Mouse (Mus musculus) right cerebral cortex, postnatal 36 days (tissue): ENCODE measurements at regions not wholly inside any gene's neighbourhood (a gene's known extent, or its start where the extent isn't known, plus 50 kb on each side); places are given as distances from the start of the nearest gene placed in this dataset.

Source experiments
- DNase-seq, 2 experiments: peaks; one replicate each; pipeline ENCODE4 v3.0.0; 2022; ENCODE audit warnings: low spot score in 2 of 2, mixed read lengths in 1 of 2

DNA sequence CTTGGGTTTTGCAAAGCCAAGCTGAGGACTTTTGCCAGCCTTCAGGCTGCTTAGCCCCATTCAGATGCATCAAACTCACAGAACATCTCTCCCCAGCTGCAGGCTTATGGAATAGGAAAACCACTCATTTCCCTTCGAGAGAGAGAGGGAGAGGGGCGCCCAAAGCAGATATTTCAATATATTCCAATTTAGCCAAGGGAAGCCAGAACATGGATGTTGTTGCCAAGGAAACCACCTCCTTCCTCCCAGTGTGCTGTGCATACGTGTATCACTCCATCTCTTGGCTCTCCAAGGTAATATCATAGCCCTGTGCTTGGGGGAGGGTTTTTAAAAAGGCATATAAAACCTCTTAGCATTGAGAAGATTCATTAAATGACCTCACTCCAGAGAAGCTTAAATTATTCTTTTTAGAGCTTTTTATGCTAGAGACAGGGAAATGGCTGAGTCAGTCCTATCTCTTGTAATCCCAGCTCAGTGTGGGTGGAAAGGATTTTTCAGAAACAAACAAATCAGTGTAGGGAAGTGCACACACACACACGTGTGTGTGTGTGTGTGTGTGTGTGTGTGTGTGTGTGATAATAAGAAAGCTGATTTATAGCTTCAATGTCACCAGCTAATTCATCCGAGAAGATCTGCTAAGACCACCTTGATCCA, 245.1 kb downstream of the Rps24 start:
- DNase-seq, result peak in 1 of 2 experiments; percentile 20

DNA sequence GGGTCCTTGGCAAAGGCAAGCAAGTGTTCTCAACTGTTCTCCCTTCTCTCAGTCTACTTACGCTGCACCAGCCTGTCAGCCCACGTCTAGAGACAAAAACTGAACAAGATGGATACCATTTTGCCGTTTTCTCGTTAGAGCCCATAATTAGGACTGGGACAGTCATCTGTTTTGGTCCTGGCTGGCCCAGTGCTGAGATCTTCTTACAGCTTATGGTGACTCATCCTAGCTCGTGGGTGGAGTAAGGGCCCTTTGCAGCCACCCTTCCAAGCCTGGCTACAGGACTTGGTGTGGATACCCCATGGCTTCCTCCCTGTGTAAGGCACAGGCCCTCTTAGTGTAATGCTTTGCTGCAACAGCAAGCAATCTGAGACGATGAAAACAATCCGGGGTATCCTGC, 246.4 kb downstream of the Rps24 start:
- DNase-seq, result peak in 1 of 2 experiments; percentile 10

DNA sequence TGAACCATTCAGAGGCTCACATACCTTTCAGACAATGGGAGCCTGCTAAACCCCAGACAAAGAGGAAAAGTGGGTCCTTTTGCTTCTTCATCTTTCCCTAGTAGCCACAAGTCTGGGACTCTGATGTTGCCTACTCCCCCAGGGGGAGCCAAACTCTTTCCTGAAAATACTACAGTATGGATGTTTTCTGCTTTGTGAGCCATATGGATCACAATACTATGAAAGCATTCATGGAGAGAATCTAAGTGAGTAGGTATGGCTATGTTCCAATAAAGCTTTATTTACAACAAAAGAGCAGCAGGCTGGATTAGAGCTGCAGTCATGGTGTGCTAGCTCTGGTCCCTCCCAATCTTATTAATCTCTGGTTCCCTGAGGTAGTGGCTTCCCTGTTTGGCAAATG, 251.9 kb downstream of the Rps24 start:
- no peak for DNase-seq

GRCm38 (mm10) chr14:24744451-24744850, 257.5 kb downstream of the Rps24 start:
- no peak for DNase-seq

DNA sequence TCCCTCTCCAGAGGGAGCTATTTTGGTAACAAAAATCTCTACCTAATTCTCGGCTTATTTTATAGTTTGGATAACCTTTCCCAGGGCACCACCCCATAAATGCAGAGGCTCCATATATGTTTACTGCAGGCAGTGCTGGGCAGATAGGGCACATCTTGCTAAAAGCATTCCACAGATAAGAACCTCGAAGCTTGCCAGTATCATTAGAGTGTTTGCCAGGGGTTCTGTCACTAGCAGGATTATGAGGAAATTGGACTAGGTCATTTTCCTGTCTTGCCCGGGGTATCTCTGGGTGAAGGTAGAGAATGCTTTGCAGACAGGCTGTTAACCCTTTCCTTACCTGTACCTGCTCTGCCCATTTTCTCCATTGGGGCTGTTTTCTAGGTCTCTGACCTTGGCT, 258.8 kb downstream of the Rps24 start:
- no peak for DNase-seq

DNA sequence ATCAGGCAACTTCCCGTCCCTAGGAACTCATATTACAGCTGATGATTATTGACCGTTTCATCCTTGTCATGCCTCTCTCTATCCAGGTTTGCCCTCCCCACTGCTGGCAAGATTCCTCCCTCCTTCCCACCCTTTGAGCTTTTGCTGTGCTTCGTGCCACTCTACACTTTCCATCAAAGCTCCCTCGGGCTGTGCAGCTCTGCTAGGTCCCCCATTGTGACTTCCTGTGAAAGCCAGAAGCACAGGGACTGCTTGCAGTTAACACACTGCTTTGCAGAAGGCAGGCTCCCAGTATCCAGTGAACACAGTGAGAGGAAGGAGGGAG, 260.5 kb downstream of the Rps24 start:
- no peak for DNase-seq

DNA sequence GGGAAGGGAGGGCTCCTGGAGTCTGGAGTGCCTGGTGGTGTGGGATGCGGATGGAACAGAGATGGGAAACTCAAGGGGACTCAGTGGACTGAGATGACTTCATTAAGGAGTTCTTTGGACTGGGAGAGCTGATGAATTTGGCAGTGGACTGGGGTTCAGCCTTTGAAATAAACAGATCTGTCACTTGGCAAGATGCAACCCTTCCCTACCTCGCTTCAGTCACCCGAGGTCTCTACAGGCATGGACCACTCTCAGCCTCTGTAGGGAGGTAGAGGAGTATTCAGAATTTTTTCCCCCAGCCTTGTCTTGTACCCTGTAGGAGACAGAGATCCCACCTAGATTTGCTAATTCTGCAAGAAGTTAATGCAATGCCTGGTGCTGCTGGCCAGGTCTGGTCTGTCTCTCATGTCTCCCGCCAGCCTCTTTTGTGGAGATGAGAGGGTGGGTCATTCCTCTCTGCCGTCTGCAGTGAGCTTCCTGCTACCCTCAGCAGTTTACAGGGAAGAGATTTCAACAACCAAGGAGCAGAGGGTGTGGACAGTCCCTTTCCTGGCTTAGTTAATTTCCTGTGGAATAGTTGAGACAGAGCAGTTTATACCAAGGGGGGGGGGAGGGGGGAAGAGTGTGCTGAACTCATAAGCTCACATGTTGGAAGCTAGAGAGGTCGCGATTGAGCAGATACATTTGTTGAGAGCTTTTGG, 261.0 kb downstream of the Rps24 start:
- no peak for DNase-seq

DNA sequence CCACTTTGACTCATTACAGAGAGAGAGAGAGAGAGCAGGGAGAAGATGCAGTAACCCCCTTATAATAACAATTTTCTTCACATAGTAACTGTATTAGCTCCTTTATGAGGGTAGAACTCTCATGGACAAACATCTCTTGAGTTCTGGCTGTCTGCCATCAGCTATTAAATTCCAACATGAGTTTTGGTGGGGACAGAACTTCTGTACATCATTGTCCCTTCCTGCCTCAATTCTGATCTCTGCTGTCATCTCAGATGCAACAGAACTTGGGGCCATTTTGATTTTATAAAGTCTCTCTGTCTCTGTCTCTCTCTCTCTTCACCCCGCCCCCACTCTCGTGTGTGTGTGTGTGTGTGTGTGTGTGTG, 261.6 kb downstream of the Rps24 start:
- no peak for DNase-seq

- DNase-seq, result no peak
Measured at GRCm38 (mm10) chr14:24749313-24749712, 262.4 kb downstream of the Rps24 start.

- no peak for DNase-seq
Measured at GRCm38 (mm10) chr14:24751227-24751626, 264.3 kb downstream of the Rps24 start.

GRCm38 (mm10) chr14:24754753-24755152, 267.8 kb downstream of the Rps24 start:
- DNase-seq, result no peak

DNA sequence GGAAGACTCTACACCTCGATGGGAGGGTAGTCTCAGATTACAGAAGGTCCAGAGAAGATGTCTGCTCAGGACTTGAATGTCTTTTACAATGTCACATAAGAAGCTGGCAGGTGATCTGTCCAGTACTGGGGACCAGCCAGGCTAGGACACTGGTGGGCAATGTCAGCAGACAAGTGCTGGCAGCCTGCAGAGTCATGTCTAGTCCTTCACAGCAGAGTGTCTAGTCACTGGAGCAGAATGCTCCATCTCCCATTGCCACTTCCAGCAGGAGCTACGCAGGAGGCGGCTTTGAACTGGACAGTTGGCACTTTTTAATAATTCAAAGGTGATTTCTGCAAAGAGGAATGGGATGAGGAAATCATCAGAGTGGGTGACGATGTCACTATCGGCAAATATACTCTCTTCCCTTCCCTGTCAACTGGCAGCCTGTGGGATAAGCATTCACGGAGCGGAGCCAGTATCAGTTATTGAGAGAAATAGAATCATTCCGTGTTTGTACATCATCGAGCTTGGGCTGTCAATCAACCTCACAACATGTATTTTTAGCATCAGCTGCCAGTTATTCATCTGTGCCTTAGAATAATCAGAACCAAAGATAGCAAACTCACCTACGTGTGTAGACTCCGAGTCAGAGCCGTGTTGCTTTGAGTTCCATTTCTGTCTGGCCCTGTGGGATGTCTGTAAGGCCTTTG, 268.6 kb downstream of the Rps24 start:
- no peak for DNase-seq

- DNase-seq, result no peak
Measured at GRCm38 (mm10) chr14:24757302-24757701, 270.4 kb downstream of the Rps24 start.

DNA sequence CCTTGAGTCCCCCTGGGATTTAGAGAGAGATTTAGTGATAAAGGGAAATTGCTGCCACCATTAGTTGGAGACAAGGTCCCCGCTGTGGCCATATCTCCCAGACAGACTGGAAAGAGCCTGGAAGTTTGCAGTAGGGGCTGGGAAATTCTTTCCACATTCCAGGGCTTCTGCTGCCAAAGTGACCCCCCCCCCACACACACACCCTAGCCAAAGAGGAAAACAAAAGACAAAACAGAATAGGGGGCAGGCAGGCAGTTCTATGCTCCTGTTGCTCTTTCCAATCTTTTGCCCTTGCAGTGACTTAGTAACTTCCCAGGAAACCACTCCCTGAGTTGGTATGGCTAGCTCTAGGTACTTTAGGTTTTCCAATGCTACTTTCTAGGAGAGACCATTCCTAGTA, 270.9 kb downstream of the Rps24 start:
- no peak for DNase-seq

DNA sequence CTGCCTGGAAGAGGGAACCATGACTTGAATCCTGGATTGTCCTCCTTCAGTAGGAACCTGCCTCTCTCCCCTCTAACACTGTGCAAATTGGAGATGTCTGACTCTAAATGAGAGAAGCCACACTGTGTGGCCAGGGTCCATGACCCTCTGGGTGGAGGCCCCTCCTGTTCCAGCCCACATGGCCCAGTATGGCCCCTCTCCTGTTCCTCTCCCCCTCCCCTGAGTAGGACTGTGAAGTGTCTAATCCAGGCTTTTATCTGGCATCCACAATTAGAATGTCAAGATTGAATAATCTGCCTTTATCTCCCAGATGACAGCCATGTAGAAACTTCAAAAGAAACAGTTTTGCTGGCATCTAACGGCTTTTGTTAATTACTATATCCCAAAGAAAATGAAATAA, 274.0 kb downstream of the Rps24 start:
- no peak for DNase-seq

DNA sequence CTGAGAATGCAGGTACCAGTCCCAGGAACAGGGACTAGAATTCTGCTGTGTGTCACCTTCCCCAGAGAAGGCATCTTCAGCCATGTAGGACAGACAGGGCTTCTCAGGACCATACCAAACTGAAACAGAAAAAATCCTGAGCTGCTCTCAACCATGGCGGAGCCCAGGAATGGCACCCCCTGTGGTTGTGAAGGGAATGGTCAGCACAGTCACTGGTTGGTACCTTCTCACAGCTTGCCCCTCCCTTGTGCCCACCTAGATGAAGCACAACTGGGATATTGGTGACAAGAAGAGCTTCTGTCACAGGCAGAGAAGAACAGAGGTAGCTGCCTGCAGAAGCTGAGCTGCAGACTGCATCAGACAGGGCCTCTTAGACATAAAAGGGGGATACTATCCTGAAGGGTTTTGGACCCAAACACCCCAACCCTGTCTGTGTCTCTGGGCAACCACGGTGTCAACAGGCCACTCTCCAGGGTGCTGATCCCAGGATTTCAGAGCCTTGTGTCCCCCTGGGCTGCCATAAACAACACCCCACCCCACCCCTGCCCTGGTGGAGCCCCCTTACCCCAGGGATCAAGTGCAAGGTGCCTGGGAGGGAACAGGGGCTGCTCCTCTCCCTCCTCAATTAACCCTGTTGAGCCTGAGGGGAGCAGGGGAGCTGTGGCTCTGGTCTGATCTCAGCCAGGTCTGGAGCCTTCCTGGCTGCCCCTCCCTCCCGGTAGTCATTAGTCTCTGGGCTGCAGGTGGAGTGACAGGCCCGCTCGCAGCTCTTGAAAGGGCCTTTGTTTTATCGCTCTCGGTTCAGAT, 275.7 kb downstream of the Rps24 start:
- no peak for DNase-seq

GRCm38 (mm10) chr14:24763275-24763812, 276.4 kb downstream of the Rps24 start:
- no peak for DNase-seq

DNA sequence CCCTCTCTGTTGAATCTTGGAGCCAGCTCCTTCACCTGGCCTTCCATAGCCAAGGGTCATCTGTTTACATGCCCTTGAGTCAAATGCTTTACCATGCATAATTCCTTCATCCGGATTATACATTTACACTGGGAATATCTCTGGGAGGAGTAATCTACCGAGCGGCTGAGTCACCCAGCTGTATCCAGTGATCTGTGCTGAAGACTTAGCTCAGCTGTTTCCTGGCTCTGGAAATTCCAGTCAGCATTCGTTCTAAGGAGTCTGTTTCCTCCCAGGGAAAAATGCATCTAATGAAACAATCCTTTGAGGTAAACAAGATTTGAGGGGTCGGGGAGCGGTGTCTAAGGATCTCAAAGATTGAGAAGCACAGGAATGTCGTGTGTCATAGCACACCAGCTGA, 276.9 kb downstream of the Rps24 start:
- no peak for DNase-seq

DNA sequence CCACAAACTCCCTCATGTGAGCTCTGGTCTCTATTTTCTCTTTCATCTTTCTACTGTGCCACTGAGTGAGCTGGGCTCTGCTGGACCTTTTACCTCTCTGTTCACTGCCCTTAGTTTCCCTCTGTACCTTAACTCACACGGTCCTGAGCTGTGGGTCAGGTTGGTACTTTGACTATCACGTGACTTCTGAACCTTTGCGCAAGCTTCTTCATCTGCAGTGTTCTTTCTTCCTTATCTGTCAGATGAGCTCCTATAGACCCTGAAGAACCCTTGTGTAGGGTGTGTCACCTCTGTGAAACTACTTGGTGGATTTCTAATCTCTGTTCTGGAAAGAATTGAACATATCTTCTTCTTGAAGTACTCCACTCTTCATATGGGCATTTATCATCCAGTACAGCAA, 279.3 kb downstream of the Rps24 start:
- no peak for DNase-seq

DNA sequence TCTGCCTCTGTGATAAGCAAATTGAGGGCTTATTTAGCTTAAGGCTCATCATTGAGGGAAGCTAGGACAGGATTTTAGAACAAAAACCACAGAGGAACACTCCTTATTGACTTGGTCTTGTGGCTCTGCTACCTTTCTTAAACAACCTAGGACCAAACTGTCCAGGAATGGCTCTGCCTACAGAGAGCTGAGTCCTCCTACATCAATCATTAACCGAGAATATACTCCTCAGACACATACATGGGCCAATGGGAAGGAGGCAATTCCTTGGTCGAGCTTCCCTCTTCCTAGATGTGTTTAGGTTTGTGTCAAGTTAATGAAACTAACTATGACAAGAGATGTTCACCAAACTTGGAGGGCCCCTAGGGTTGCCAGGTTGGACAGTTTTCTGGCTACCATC, 279.8 kb downstream of the Rps24 start:
- no peak for DNase-seq

- no peak for DNase-seq
Measured at GRCm38 (mm10) chr14:24767316-24767715, 280.4 kb downstream of the Rps24 start.

GRCm38 (mm10) chr14:24767964-24768363, 281.0 kb downstream of the Rps24 start:
- DNase-seq, result peak in 1 of 2 experiments; percentile 35
